Mouse (Mus musculus): ENCODE data around the gene Dach1. TPM values are rescaled to one million over a fixed set of nuclear protein-coding genes. Genes with fewer than 3 reads are reported as not detected.

Dach1 gene
- total and polyA plus RNA-seq, 3 experiments, result not detected

- H3K9ac ChIP-seq (ENCODE audit: control insufficient read depth, low read depth, low read length, poor library complexity, severe bottlenecking), result no peak overlapping the region
- no peaks in the 10 kb centered on the region for H3K9me3 ChIP-seq (replicated peaks; ENCODE audit: insufficient read depth, low read length)
- H3K79me2 ChIP-seq (ENCODE audit: control insufficient read depth, insufficient read depth, low read length, poor library complexity), result no peaks in the 10 kb centered on the region
- no peaks in the 10 kb centered on the region for H3K27me3 ChIP-seq (ENCODE audit: control insufficient read depth in 1 of 2, insufficient read depth in 2 of 2, low read length in 2 of 2)
- H3K27ac ChIP-seq (ENCODE audit: control insufficient read depth, low read depth, low read length), result no peak overlapping the region
- no peaks in the 10 kb centered on the region for H3K4me1 ChIP-seq (ENCODE audit: control insufficient read depth in 1 of 2, insufficient read depth in 2 of 2, low read length in 2 of 2)
- TF ChIP-seq RAD21 (IDR thresholded peaks at IDR 0.05; ENCODE audit: low read depth, low read length) (no peak), MXI1 (IDR thresholded peaks at IDR 0.05; ENCODE audit: low read depth, low read length) (no peak), TCF12 (IDR thresholded peaks at IDR 0.05; ENCODE audit: low read depth, low read length) (no peak), ZC3H11A (IDR thresholded peaks at IDR 0.05; ENCODE audit: low read depth, low read length) (no peak), SIN3A (IDR thresholded peaks at IDR 0.05; ENCODE audit: low read length) (no peak), KAT2A (conservative IDR thresholded peaks at IDR 0.05; ENCODE audit: low read depth, low read length) (no peak), ZMIZ1 (IDR thresholded peaks at IDR 0.05; ENCODE audit: low read depth, low read length) (no peak), NELFE (IDR thresholded peaks at IDR 0.05; ENCODE audit: low read depth, low read length) (no peak), RCOR1 (IDR thresholded peaks at IDR 0.05; ENCODE audit: low read depth, low read length) (no peak), USF1 (IDR thresholded peaks at IDR 0.05; ENCODE audit: low read depth, low read length) (no peak), GATA1 (IDR thresholded peaks at IDR 0.05; ENCODE audit: low read depth, low read length) (no peak), CTCF (IDR thresholded peaks at IDR 0.05 in 2 of 3, conservative IDR thresholded peaks at IDR 0.05 in 1 of 3; ENCODE audit: control insufficient read depth in 1 of 3, insufficient read depth in 1 of 3, low read depth in 2 of 3, low read length in 3 of 3, poor library complexity in 1 of 3, severe bottlenecking in 1 of 3) (no peak), ELF1 (IDR thresholded peaks at IDR 0.05; ENCODE audit: low read depth, low read length) (no peak), CHD2 (IDR thresholded peaks at IDR 0.05; ENCODE audit: low read length) (no peak), MAZ (IDR thresholded peaks at IDR 0.05; ENCODE audit: low read depth, low read length) (no peak), USF2 (IDR thresholded peaks at IDR 0.05; ENCODE audit: borderline replicate concordance in 1 of 2, insufficient read depth in 1 of 2, low read depth in 1 of 2, low read length in 2 of 2) (no peak), MAFK (IDR thresholded peaks at IDR 0.05; ENCODE audit: borderline replicate concordance, low read depth, low read length) (no peak), EP300 (IDR thresholded peaks at IDR 0.05; ENCODE audit: low read depth in 1 of 2, low read length in 2 of 2) (no peak), POLR2A (IDR thresholded peaks at IDR 0.05; ENCODE audit: control insufficient read depth in 1 of 2, insufficient read depth in 1 of 2, low read depth in 1 of 2, low read length in 2 of 2, poor library complexity in 1 of 2) (no peak)
- DNase-seq (ENCODE audit: low read depth, low spot score), result no peak
- no peaks in the 10 kb centered on the region for H3K36me3 ChIP-seq (ENCODE audit: control insufficient read depth in 1 of 2, insufficient read depth in 2 of 2, low read length in 2 of 2)
- H3K4me3 ChIP-seq (ENCODE audit: control insufficient read depth in 1 of 2, insufficient read depth in 1 of 2, low read depth in 2 of 2, low read length in 2 of 2), result no peak overlapping the region
Measured at GRCm38 (mm10) chr14:97944643-97945268, 224.8 kb downstream of the Dach1 start.

- Histone ChIP-seq H3K4me3 (ENCODE audit: control insufficient read depth in 1 of 2, insufficient read depth in 1 of 2, low read depth in 2 of 2, low read length in 2 of 2) (no peak overlapping the region), H3K9me3 (replicated peaks; ENCODE audit: insufficient read depth, low read length) (no peaks in the 10 kb centered on the region), H3K27ac (ENCODE audit: control insufficient read depth, low read depth, low read length) (no peak overlapping the region), H3K9ac (ENCODE audit: control insufficient read depth, low read depth, low read length, poor library complexity, severe bottlenecking) (no peak overlapping the region), H3K27me3 (ENCODE audit: control insufficient read depth in 1 of 2, insufficient read depth in 2 of 2, low read length in 2 of 2) (no peaks in the 10 kb centered on the region), H3K79me2 (ENCODE audit: control insufficient read depth, insufficient read depth, low read length, poor library complexity) (no peaks in the 10 kb centered on the region), H3K36me3 (ENCODE audit: control insufficient read depth in 1 of 2, insufficient read depth in 2 of 2, low read length in 2 of 2) (no peaks in the 10 kb centered on the region), H3K4me1 (ENCODE audit: control insufficient read depth in 1 of 2, insufficient read depth in 2 of 2, low read length in 2 of 2) (no peaks in the 10 kb centered on the region)
- TF ChIP-seq POLR2A (IDR thresholded peaks at IDR 0.05; ENCODE audit: control insufficient read depth in 1 of 2, insufficient read depth in 1 of 2, low read depth in 1 of 2, low read length in 2 of 2, poor library complexity in 1 of 2), result no peak
- no peak for TF ChIP-seq TBP (IDR thresholded peaks at IDR 0.05; ENCODE audit: low read depth, low read length)
- DNase-seq (ENCODE audit: low read depth, low spot score), result no peak
Measured at GRCm38 (mm10) chr14:97942361-97942760, 227.2 kb downstream of the Dach1 start.

Measured in MEL (cell line).